Mouse (Mus musculus) c-Kit-negative CD71-positive TER-119-positive erythroid progenitor cells, embryonic 14.5 days (primary cell): ENCODE data around the gene Zfp281.

Source experiments
- DNase-seq: peaks from one replicate; pipeline ENCODE4 v3.0.0-alpha.2; 2013; ENCODE audit warnings: low read depth, low spot score

Gene Zfp281

GRCm38 (mm10) chr1:136624146-136625018 is at the start of gene Zfp281:
Gene Zfp281 (plus strand): TSS chr1:136624901.
- peak; percentile 63 for DNase-seq

GRCm38 (mm10) chr1:136577890-136578663 is 46.6 kb upstream of the Zfp281 start:
- no peak for DNase-seq

GRCm38 (mm10) chr1:136579360-136579759 is 45.3 kb upstream of the Zfp281 start:
- no peak for DNase-seq

GRCm38 (mm10) chr1:136580266-136580665 is 44.4 kb upstream of the Zfp281 start:
- DNase-seq, result no peak

GRCm38 (mm10) chr1:136581841-136582240 is 42.9 kb upstream of the Zfp281 start:
- no peak for DNase-seq

- no peak for DNase-seq
These were observed 36.8 kb upstream of the Zfp281 start for GRCm38 (mm10) chr1:136587761-136588405.

- DNase-seq, result no peak
These were observed 35.8 kb upstream of the Zfp281 start for GRCm38 (mm10) chr1:136588908-136589307.

GRCm38 (mm10) chr1:136592741-136593140 is 32.0 kb upstream of the Zfp281 start:
- DNase-seq, result no peak

GRCm38 (mm10) chr1:136594235-136594850 is 30.4 kb upstream of the Zfp281 start:
- DNase-seq, result no peak

GRCm38 (mm10) chr1:136596821-136597220 is 27.9 kb upstream of the Zfp281 start:
- no peak for DNase-seq

- no peak for DNase-seq
These were observed 26.4 kb upstream of the Zfp281 start for GRCm38 (mm10) chr1:136598286-136598685.

GRCm38 (mm10) chr1:136600067-136600466 is 24.6 kb upstream of the Zfp281 start:
- no peak for DNase-seq

- DNase-seq, result no peak
These were observed 23.9 kb upstream of the Zfp281 start for GRCm38 (mm10) chr1:136600647-136601345.

- DNase-seq, result no peak
These were observed 23.3 kb upstream of the Zfp281 start for GRCm38 (mm10) chr1:136601346-136601888.

- DNase-seq, result no peak
These were observed 22.4 kb upstream of the Zfp281 start for GRCm38 (mm10) chr1:136602303-136602702.

GRCm38 (mm10) chr1:136604190-136604589 is 20.5 kb upstream of the Zfp281 start:
- DNase-seq, result no peak

- no peak for DNase-seq
These were observed 18.9 kb upstream of the Zfp281 start for GRCm38 (mm10) chr1:136605790-136606189.

GRCm38 (mm10) chr1:136606278-136606677 is 18.4 kb upstream of the Zfp281 start:
- no peak for DNase-seq

- DNase-seq, result no peak
These were observed 16.1 kb upstream of the Zfp281 start for GRCm38 (mm10) chr1:136608339-136609261.

GRCm38 (mm10) chr1:136611803-136612202 is 12.9 kb upstream of the Zfp281 start:
- DNase-seq, result no peak
